11 mouse cellular contexts compared by ENCODE assay signal in the genomic region with DNA sequence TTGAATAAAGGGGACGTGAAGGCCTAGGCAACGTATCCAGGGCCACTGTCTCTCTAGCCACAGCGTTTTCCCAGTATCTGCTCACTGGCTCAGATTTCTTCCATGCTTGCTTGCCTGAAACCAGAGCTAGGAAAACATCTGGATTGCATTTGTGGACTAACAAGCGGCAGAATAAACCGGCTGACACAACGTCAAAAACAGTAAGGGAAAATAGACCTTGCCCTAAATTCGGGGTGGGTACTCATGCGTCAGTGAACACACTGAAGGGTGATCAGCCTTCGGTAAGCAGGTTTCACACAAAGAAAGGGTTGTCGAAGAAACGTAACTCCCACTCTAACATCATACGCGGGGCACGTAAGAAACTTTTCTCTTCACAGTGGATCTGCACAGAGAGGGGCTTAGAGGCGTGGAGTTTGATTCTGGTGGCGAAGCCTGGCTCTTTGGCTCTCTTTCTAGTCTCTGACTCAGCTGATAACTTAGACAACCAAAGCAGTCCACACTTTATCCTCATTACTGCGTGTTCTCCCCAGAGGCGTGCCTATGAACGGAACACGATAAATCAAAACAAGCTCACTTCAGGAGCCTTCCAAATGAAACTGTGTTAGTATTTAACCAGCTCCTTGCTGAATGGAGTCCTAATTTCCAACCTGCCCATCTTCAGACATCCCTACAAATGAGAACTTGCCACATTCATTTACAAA.
DNase-seq lines count a peak whose midpoint lies in the region; ATAC-seq and TF ChIP-seq lines count a peak whose summit lies in the region.
"Had no signal": no experiment of that assay in that cellular context is flagged by ENCODE, and none has a peak within 500 bp of the region (broad histone marks: within the 10 kb centered on the region; RNA-seq: fewer than 3 reads in every experiment).

No protein-coding gene starts in this region.

- no peak for TF ChIP-seq EP300 in lung, postnatal 0 days (IDR thresholded peaks at IDR 0.05)
- no peak for TF ChIP-seq EP300 in stomach, postnatal 0 days (optimal IDR thresholded peaks at IDR 0.05)

- no peaks in the 10 kb centered on the region for H3K27me3 ChIP-seq in forebrain, embryonic 10.5 days (ENCODE audit: poor library complexity, severe bottlenecking)
- H3K27me3 ChIP-seq in forebrain, embryonic 11.5 days (ENCODE audit: control insufficient read depth, insufficient read depth, low read length), result no peaks in the 10 kb centered on the region
- no peaks in the 10 kb centered on the region for H3K27me3 ChIP-seq in lung, postnatal 0 days (replicated peaks; ENCODE audit: insufficient read depth, low read length)
- H3K27me3 ChIP-seq in heart, embryonic 15.5 days, result peaks cover 50% of the 10 kb centered on the region
- H3K27me3 ChIP-seq in stomach, postnatal 0 days (ENCODE audit: control insufficient read depth, insufficient read depth, low read length), result no peaks in the 10 kb centered on the region
- H3K27me3 ChIP-seq: liver, embryonic 15.5 days had no signal

- H3K36me3 ChIP-seq in forebrain, embryonic 10.5 days (replicated peaks), result peaks cover 63% of the 10 kb centered on the region
- no peaks in the 10 kb centered on the region for H3K36me3 ChIP-seq in forebrain, embryonic 11.5 days (ENCODE audit: control insufficient read depth, insufficient read depth, low read length)
- peaks cover 18% of the 10 kb centered on the region; the same call in 1 of the 2 replicates for H3K36me3 ChIP-seq in lung, postnatal 0 days (ENCODE audit: insufficient read depth, low read length)
- peaks cover 15% of the 10 kb centered on the region; the same call in 1 of the 2 replicates for H3K36me3 ChIP-seq in heart, embryonic 15.5 days
- H3K36me3 ChIP-seq in stomach, postnatal 0 days (ENCODE audit: control insufficient read depth, insufficient read depth, low read length), result 0 out of 2 replicates have a peak, but pooled peaks cover 5% of the 10 kb centered on the region
- H3K36me3 ChIP-seq: liver, embryonic 15.5 days had no signal

- no peak overlapping the region for H3K9ac ChIP-seq in forebrain, embryonic 11.5 days (ENCODE audit: low read length)
- no peak overlapping the region for H3K9ac ChIP-seq in lung, postnatal 0 days (replicated peaks; ENCODE audit: low read depth)
- no peak overlapping the region for H3K9ac ChIP-seq in heart, embryonic 15.5 days
- H3K9ac ChIP-seq in stomach, postnatal 0 days (ENCODE audit: low read length), result no peak overlapping the region
- H3K9ac ChIP-seq: liver, embryonic 15.5 days had no signal

- 66% methylated on average over 20 of the region's 20 CpGs for WGBS in forebrain, embryonic 10.5 days
- WGBS in forebrain, embryonic 11.5 days, result 71% methylated on average over 20 of the region's 20 CpGs
- WGBS in lung, postnatal 0 days, result 70% methylated on average over 20 of the region's 20 CpGs
- 65% methylated on average over 20 of the region's 20 CpGs for WGBS in heart, embryonic 15.5 days
- WGBS in stomach, postnatal 0 days, result 67% methylated on average over 20 of the region's 20 CpGs

- ATAC-seq in forebrain, embryonic 11.5 days (replicated peaks; ENCODE audit: low FRiP score), result no peak
- no peak for ATAC-seq in lung, postnatal 0 days
- no peak for ATAC-seq in heart, embryonic 15.5 days (replicated peaks; ENCODE audit: insufficient number of reproducible peaks, insufficient read depth, low FRiP score, low read depth)
- peak; percentile 50; the same call in 1 of the 2 replicates for ATAC-seq in stomach, postnatal 0 days (ENCODE audit: low FRiP score, low TSS enrichment)

- no peak for TF ChIP-seq CTCF in lung, postnatal 0 days (IDR thresholded peaks at IDR 0.05)
- TF ChIP-seq CTCF in stomach, postnatal 0 days (IDR thresholded peaks at IDR 0.05; ENCODE audit: low read depth), result no peak

- peak overlapping the region; percentile 72 for H3K27ac ChIP-seq in forebrain, embryonic 10.5 days
- H3K27ac ChIP-seq in forebrain, embryonic 11.5 days (ENCODE audit: low read depth, low read length), result no peak overlapping the region
- H3K27ac ChIP-seq in lung, postnatal 0 days (ENCODE audit: low read length), result peak overlapping the region; percentile 32; the same call in 1 of the 2 replicates
- H3K27ac ChIP-seq in heart, embryonic 15.5 days, result peak overlapping the region; percentile 44
- peak overlapping the region; percentile 35; the same call in 1 of the 2 replicates for H3K27ac ChIP-seq in stomach, postnatal 0 days (replicated peaks)
- H3K27ac ChIP-seq: liver, embryonic 15.5 days had no signal

- H3K4me3 ChIP-seq in forebrain, embryonic 10.5 days, result no peak overlapping the region
- H3K4me3 ChIP-seq in forebrain, embryonic 11.5 days (ENCODE audit: low read depth, low read length), result no peak overlapping the region
- no peak overlapping the region for H3K4me3 ChIP-seq in lung, postnatal 0 days (ENCODE audit: low read depth, low read length)
- H3K4me3 ChIP-seq in heart, embryonic 15.5 days, result no peak overlapping the region
- H3K4me3 ChIP-seq in stomach, postnatal 0 days (ENCODE audit: low read depth, low read length), result no peak overlapping the region
- H3K4me3 ChIP-seq: erythroblast, embryonic 14.5 days; liver, embryonic 15.5 days had no signal

- peaks cover 11% of the 10 kb centered on the region; the same call in 1 of the 2 replicates for H3K4me1 ChIP-seq in forebrain, embryonic 10.5 days
- no peaks in the 10 kb centered on the region; the same call in 1 of the 2 replicates for H3K4me1 ChIP-seq in forebrain, embryonic 11.5 days (replicated peaks; ENCODE audit: control insufficient read depth, insufficient read depth, low read length)
- H3K4me1 ChIP-seq in lung, postnatal 0 days (ENCODE audit: insufficient read depth, low read depth, low read length), result no peaks in the 10 kb centered on the region
- peaks cover 5% of the 10 kb centered on the region; the same call in 1 of the 2 replicates for H3K4me1 ChIP-seq in heart, embryonic 15.5 days (replicated peaks)
- H3K4me1 ChIP-seq in stomach, postnatal 0 days (replicated peaks; ENCODE audit: control insufficient read depth, insufficient read depth), result no peaks in the 10 kb centered on the region
- H3K4me1 ChIP-seq: liver, embryonic 15.5 days had no signal

- no peak for DNase-seq in forebrain, embryonic 10.5 days (ENCODE audit: extremely low spot score, low spot score)
- DNase-seq in forebrain, embryonic 11.5 days (ENCODE audit: low spot score), result no peak
- peak; percentile 38 for DNase-seq in lung, postnatal 0 days (ENCODE audit: low spot score)
- no peak for DNase-seq in lung, postnatal 4 days
- no peak for DNase-seq in stomach, postnatal 0 days (ENCODE audit: low spot score)
- DNase-seq in layer of hippocampus, adult 9-10 months (ENCODE audit: low spot score), result no peak
- DNase-seq in MN1 (ENCODE audit: low spot score), result no peak
- DNase-seq: kidney, adult 2 months had no signal

- no peak overlapping the region for H3K4me2 ChIP-seq in forebrain, embryonic 11.5 days (ENCODE audit: low read depth, low read length, severe bottlenecking)
- no peak overlapping the region for H3K4me2 ChIP-seq in lung, postnatal 0 days (replicated peaks; ENCODE audit: low read depth, low read length)
- no peak overlapping the region for H3K4me2 ChIP-seq in heart, embryonic 15.5 days
- H3K4me2 ChIP-seq in stomach, postnatal 0 days (replicated peaks; ENCODE audit: low read depth), result no peak overlapping the region
- H3K4me2 ChIP-seq: liver, embryonic 15.5 days had no signal

- peaks cover 5% of the 10 kb centered on the region; the same call in 1 of the 2 replicates for H3K9me3 ChIP-seq in forebrain, embryonic 10.5 days
- no peaks in the 10 kb centered on the region for H3K9me3 ChIP-seq in forebrain, embryonic 11.5 days (ENCODE audit: control insufficient read depth, low read length)
- H3K9me3 ChIP-seq in lung, postnatal 0 days (ENCODE audit: low read length), result no peaks in the 10 kb centered on the region
- H3K9me3 ChIP-seq in heart, embryonic 15.5 days (replicated peaks), result no peaks in the 10 kb centered on the region
- no peaks in the 10 kb centered on the region for H3K9me3 ChIP-seq in stomach, postnatal 0 days (ENCODE audit: control insufficient read depth, low read length)
- H3K9me3 ChIP-seq: liver, embryonic 15.5 days had no signal
